Mouse (Mus musculus) kidney, postnatal 0 days (tissue): ENCODE measurements around the gene Ndufs2. TPM values are rescaled to one million over a fixed set of nuclear protein-coding genes. Genes with fewer than 3 reads are reported as not detected.

Experiments used
- ATAC-seq: fragments of 200-750 bp; cut with Nextera tagmentation; replicated peaks from 2 replicates; pipeline ENCODE4 v1.8.0; 2017; ENCODE audit warnings: low read depth, moderate number of reproducible peaks, moderate TSS enrichment, moderate library complexity; ENCODE audit not compliant: low FRiP score
- DNase-seq: peaks from one replicate; pipeline ENCODE4 v3.0.0-alpha.2; 2016; ENCODE audit warnings: low spot score
- H3K27ac ChIP-seq: fragments of 300-500 bp; sonication (generic); 2 replicates; pipeline ENCODE4 v1.5.1; 2014; ENCODE audit warnings: mild to moderate bottlenecking
- H3K27me3 ChIP-seq: fragments of 300-500 bp; sonication (generic); 2 replicates; pipeline ENCODE4 v1.6.1; 2014; ENCODE audit warnings: low read length, mixed read lengths; ENCODE audit not compliant: insufficient read depth
- H3K36me3 ChIP-seq: fragments of 300-500 bp; sonication (generic); 2 replicates; pipeline ENCODE4 v1.6.1; 2014; ENCODE audit warnings: low read length, mixed read lengths; ENCODE audit not compliant: insufficient read depth
- H3K4me1 ChIP-seq: fragments of 300-500 bp; sonication (generic); replicated peaks from 2 replicates; pipeline ENCODE4 v1.6.1; 2014; ENCODE audit warnings: antibody characterized with exemption, low read length, mixed read lengths; ENCODE audit not compliant: insufficient read depth
- H3K4me2 ChIP-seq: fragments of 300-500 bp; sonication (generic); 2 replicates; pipeline ENCODE4 v1.6.1; 2014; ENCODE audit warnings: mild to moderate bottlenecking, low read length, moderate library complexity, mixed read lengths
- H3K4me3 ChIP-seq: fragments of 300-500 bp; sonication (generic); replicated peaks from 2 replicates; pipeline ENCODE4 v1.5.1; 2014; ENCODE audit warnings: low read depth, low read length
- H3K9ac ChIP-seq: fragments of 300-500 bp; sonication (generic); 2 replicates; pipeline ENCODE4 v1.6.1; 2014; ENCODE audit warnings: low read depth, low read length
- H3K9me3 ChIP-seq: fragments of 300-500 bp; sonication (generic); replicated peaks from 2 replicates; pipeline ENCODE4 v1.6.1; 2016; ENCODE audit warnings: low read length, inconsistent platforms, mixed read lengths
- CTCF ChIP-seq: IDR thresholded peaks from 2 replicates; pipeline ENCODE4 v1.5.1; 2016; ENCODE audit warnings: antibody characterized with exemption, low read depth, mild to moderate bottlenecking, moderate library complexity
- WGBS: fragments of 180-500 bp; shearing (Covaris S2); extraction: QIAGEN DNeasy Blood & Tissue Kit; methylation state at CpG from one replicate; pipeline ENCODE4 v1.1.7; 2014; 5-methylcytosine and 5-hydroxymethylcytosine counted together
- polyA plus RNA-seq: library from polyadenylated mRNA; unstranded; fragments of >200 nt; fragmentation: Nextera tagmentation; extraction: Ambion mirVana; gene quantifications from 2 replicates; pipeline ENCODE4 v1.2.1, GENCODE M21; 2015

Ndufs2 gene
- polyA plus RNA-seq, 1 experiment from 2014 or later = 375 TPM

- H3K4me3 ChIP-seq = no peak overlapping the region
- no peaks in the 10 kb centered on the region for H3K9me3 ChIP-seq
- peaks cover 12% of the 10 kb centered on the region for H3K36me3 ChIP-seq
- 0 out of 2 replicates have a peak overlapping the region, but pooled peaks have one; percentile 31 for H3K27ac ChIP-seq
- WGBS = 56% methylated on average over 6 of the region's 6 CpGs
- TF ChIP-seq CTCF = no peak
- H3K27me3 ChIP-seq = no peaks in the 10 kb centered on the region
- no peak overlapping the region for H3K9ac ChIP-seq
- ATAC-seq = no peak
- 0 out of 2 replicates have a peak, but pooled peaks cover 3% of the 10 kb centered on the region for H3K4me1 ChIP-seq
- H3K4me2 ChIP-seq = no peak overlapping the region
- DNase-seq = no peak
Observed at GRCm38 (mm10) chr1:171229750-171230149, 21.4 kb downstream of the Ndufs2 start.

- 95% methylated on average over 1 of the region's 1 CpGs for WGBS
- TF ChIP-seq CTCF = no peak
- Histone ChIP-seq H3K9me3 (no peaks in the 10 kb centered on the region), H3K4me1 (0 out of 2 replicates have a peak, but pooled peaks cover 6% of the 10 kb centered on the region), H3K9ac (no peak overlapping the region), H3K27me3 (no peaks in the 10 kb centered on the region), H3K27ac (no peak overlapping the region), H3K36me3 (no peaks in the 10 kb centered on the region), H3K4me3 (no peak overlapping the region), H3K4me2 (no peak overlapping the region)
- ATAC-seq = no peak
- no peak for DNase-seq
Observed at GRCm38 (mm10) chr1:171227879-171228278, 23.3 kb downstream of the Ndufs2 start.

- Histone ChIP-seq H3K27ac (no peak overlapping the region), H3K4me2 (no peak overlapping the region), H3K4me1 (peaks cover 6% of the 10 kb centered on the region; the same call in 1 of the 2 replicates), H3K36me3 (no peaks in the 10 kb centered on the region), H3K4me3 (no peak overlapping the region), H3K27me3 (no peaks in the 10 kb centered on the region), H3K9me3 (no peaks in the 10 kb centered on the region), H3K9ac (no peak overlapping the region)
- TF ChIP-seq CTCF = no peak
- ATAC-seq = no peak
- DNase-seq = no peak
- 55% methylated on average over 4 of the region's 4 CpGs for WGBS
Observed at GRCm38 (mm10) chr1:171226780-171227179, 24.4 kb downstream of the Ndufs2 start.

- DNase-seq (no peak), ATAC-seq (no peak)
- peaks cover under 1% of the 10 kb centered on the region for H3K36me3 ChIP-seq
- H3K4me2 ChIP-seq = no peak within 1 kb of the TSS
- no peak within 1 kb of the TSS; the same call in 1 of the 2 replicates for H3K27ac ChIP-seq
- H3K27me3 ChIP-seq = no peaks in the 10 kb centered on the region
- TF ChIP-seq CTCF = no peak
- H3K9ac ChIP-seq = no peak within 1 kb of the TSS
- peaks cover 11% of the 10 kb centered on the region for H3K4me1 ChIP-seq
- no peaks in the 10 kb centered on the region for H3K9me3 ChIP-seq
- no peak within 1 kb of the TSS for H3K4me3 ChIP-seq
- 63% methylated on average over 5 of the region's 5 CpGs for WGBS
Observed at GRCm38 (mm10) chr1:171224857-171225256, 26.3 kb downstream of the Ndufs2 start, which contains the start of gene Apoa2. TSS of gene Apoa2 (plus strand) at chr1:171225054.

GRCm38 (mm10) chr1:171223796-171224195 lies 27.4 kb downstream of the Ndufs2 start:
- no peaks in the 10 kb centered on the region for H3K9me3 ChIP-seq
- 76% methylated on average over 2 of the region's 2 CpGs for WGBS
- H3K36me3 ChIP-seq = peaks cover 10% of the 10 kb centered on the region
- peaks cover 11% of the 10 kb centered on the region for H3K4me1 ChIP-seq
- no peak overlapping the region for H3K27ac ChIP-seq
- H3K27me3 ChIP-seq = no peaks in the 10 kb centered on the region
- H3K9ac ChIP-seq = no peak overlapping the region
- no peak for TF ChIP-seq CTCF
- DNase-seq = no peak
- H3K4me3 ChIP-seq = no peak overlapping the region
- no peak overlapping the region for H3K4me2 ChIP-seq
- ATAC-seq = no peak

GRCm38 (mm10) chr1:171223168-171223567 lies 28.0 kb downstream of the Ndufs2 start:
- Histone ChIP-seq H3K4me3 (peak overlapping the region; percentile 19; the same call in 1 of the 2 replicates), H3K4me1 (peaks cover 11% of the 10 kb centered on the region), H3K27me3 (no peaks in the 10 kb centered on the region), H3K4me2 (peak overlapping the region; percentile 32; the same call in 1 of the 2 replicates), H3K9ac (0 out of 2 replicates have a peak overlapping the region, but pooled peaks have one; percentile 25), H3K27ac (peak overlapping the region; percentile 88), H3K9me3 (no peaks in the 10 kb centered on the region), H3K36me3 (peaks cover 10% of the 10 kb centered on the region)
- ATAC-seq (no peak), DNase-seq (no peak)
- 78% methylated on average over 6 of the region's 6 CpGs for WGBS
- no peak for TF ChIP-seq CTCF
